Mouse (Mus musculus): Measurements from ENCODE around the gene Rapgef4. TPM values are rescaled to one million over a fixed set of nuclear protein-coding genes. Genes with fewer than 3 reads are reported as not detected.
A peak's percentile ranks its signal among the peaks of the same experiment; 100 is the strongest.

Rapgef4 gene
- total and polyA plus RNA-seq, 2 experiments from 2014 or later: 27.0 to 58.7 TPM

DNA sequence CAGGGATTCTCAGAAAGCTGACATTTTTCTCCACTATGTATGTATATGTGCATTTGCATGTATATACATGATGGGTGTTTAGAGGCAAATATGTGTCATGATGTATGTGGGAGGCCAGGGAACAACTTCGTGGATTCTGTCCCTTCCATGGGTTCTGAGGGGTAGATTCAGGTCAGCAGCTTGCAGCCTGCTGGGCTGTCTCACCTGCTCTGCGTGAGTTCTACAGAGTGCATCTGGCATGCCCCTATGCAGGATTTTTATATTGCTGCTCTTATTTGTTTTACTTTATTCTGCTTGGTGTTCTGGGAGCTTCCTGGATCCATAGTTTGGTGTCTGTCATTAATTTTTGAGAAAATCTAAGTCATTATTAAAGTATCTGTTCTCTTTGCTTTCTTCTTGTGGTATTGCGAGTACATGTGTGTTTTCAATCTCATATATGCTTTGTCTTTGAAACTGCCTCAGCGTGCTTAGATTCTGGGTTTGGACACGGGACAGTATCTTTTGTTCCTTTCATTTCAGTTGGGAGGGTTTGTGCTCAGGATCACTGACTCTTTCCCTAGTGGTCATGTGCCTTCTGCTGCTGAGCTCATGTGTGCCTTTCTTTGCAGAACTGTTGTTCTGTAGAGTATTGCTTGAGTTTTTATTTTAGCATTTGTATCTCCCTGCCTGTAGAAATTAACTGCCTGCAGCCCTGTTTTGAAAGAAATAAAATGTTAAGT lies 184.3 kb downstream of the Rapgef4 start:
- WGBS: 80% methylated on average over 5 of the region's 5 CpGs
- no peak overlapping the region for H3K27ac ChIP-seq (ENCODE audit: low read depth, low read length)
- ATAC-seq (no peak), DNase-seq (no peak)
- H3K4me2 ChIP-seq (ENCODE audit: low read depth): no peak overlapping the region
- H3K4me3 ChIP-seq (ENCODE audit: low read depth, low read length): no peak overlapping the region
- no peaks in the 10 kb centered on the region for H3K4me1 ChIP-seq (ENCODE audit: insufficient read depth)
- TF ChIP-seq CTCF (IDR thresholded peaks at IDR 0.05; ENCODE audit: low read depth): no peak
- H3K36me3 ChIP-seq (ENCODE audit: insufficient read depth): no peaks in the 10 kb centered on the region
- H3K9me3 ChIP-seq (ENCODE audit: low read length): no peaks in the 10 kb centered on the region
- no peaks in the 10 kb centered on the region for H3K27me3 ChIP-seq (ENCODE audit: insufficient read depth, low read length)
- no peak overlapping the region for H3K9ac ChIP-seq

DNA sequence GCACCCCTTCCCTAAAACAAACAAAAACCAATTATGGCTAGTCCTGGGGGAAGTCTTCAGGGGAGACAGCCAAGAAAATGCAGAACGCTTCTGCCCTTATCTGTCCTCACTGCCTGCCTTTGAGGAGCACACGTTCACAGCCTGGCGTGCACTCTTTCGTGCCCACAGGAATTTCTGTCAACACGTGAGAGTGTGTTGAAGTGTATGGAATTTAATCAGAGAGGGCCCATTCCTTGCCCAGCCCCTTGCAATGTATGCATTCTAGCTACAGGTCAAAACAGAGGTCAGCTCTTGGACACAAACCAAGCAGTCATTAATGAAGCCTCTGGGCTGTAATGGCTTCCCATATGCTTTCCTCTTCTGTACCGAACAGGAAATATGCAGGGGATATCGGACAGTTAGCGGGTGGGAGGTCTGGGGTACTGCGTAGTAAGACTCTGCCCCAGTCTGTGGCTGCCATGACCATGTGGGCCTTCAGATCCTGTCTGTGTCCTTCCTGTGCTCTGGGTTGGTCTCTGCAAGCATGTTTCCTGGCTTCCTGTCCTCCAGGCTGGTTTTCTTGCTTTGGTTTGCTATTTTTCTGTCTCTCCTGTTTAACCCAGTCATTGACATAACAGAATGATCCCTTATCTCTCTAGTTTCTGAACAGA lies 188.5 kb downstream of the Rapgef4 start:
- Histone ChIP-seq H3K27me3 (ENCODE audit: insufficient read depth, low read length) (no peaks in the 10 kb centered on the region), H3K4me3 (ENCODE audit: low read depth, low read length) (no peak overlapping the region), H3K9ac (no peak overlapping the region), H3K36me3 (ENCODE audit: insufficient read depth) (no peaks in the 10 kb centered on the region), H3K4me1 (ENCODE audit: insufficient read depth) (no peaks in the 10 kb centered on the region), H3K27ac (ENCODE audit: low read depth, low read length) (no peak overlapping the region), H3K9me3 (ENCODE audit: low read length) (no peaks in the 10 kb centered on the region), H3K4me2 (ENCODE audit: low read depth) (no peak overlapping the region)
- WGBS: 64% methylated on average over 9 of the region's 9 CpGs
- no peak for TF ChIP-seq CTCF (IDR thresholded peaks at IDR 0.05; ENCODE audit: low read depth)
- DNase-seq (no peak), ATAC-seq (no peak)

DNA sequence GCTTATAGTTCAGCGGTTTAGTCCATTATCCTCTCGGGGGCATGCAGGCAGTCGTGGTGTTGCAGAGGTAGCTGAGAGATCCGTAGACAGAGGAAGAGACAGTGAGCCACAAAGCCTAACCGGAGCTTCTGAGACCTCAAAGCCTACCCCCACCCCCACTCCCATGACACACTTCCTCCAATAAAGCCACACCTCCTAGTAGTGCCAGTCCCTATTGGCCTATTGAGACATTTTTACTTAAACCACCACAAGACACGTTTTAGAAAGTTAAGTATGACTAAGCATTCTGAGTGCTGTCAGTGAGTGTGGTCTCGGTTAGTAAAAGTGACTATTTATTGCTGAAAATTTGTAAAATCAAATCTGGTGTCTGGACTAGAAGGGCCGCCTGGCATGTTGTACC lies 189.5 kb downstream of the Rapgef4 start:
- ATAC-seq: no peak
- DNase-seq: no peak
- no peaks in the 10 kb centered on the region for H3K36me3 ChIP-seq (ENCODE audit: insufficient read depth)
- H3K4me2 ChIP-seq (ENCODE audit: low read depth): no peak overlapping the region
- 88% methylated on average over 8 of the region's 8 CpGs for WGBS
- H3K4me3 ChIP-seq (ENCODE audit: low read depth, low read length): no peak overlapping the region
- no peak overlapping the region for H3K27ac ChIP-seq (ENCODE audit: low read depth, low read length)
- no peaks in the 10 kb centered on the region for H3K4me1 ChIP-seq (ENCODE audit: insufficient read depth)
- no peak overlapping the region for H3K9ac ChIP-seq
- TF ChIP-seq CTCF (IDR thresholded peaks at IDR 0.05; ENCODE audit: low read depth): no peak
- no peaks in the 10 kb centered on the region for H3K9me3 ChIP-seq (ENCODE audit: low read length)
- no peaks in the 10 kb centered on the region for H3K27me3 ChIP-seq (ENCODE audit: insufficient read depth, low read length)

DNA sequence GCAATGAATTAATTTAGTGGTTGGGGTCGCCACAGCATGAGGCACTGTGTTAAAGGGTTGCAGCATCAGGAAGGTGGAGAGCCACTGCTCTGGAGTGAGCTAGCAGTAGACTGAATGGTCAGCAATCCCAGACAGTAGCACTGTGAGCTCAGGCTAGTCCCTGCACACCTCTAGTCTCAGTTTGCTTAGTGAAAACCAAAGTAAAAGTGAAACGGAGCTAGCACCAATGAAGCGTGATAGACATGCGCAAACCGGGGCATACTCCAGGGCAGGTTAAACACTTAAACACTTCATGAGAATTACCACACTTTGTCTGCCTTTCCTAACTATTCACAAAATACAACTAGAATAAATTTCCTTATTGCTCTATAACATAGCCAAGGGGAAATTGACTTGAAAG lies 190.2 kb downstream of the Rapgef4 start:
- no peak for TF ChIP-seq CTCF (IDR thresholded peaks at IDR 0.05; ENCODE audit: low read depth)
- Histone ChIP-seq H3K9ac (no peak overlapping the region), H3K36me3 (ENCODE audit: insufficient read depth) (no peaks in the 10 kb centered on the region), H3K4me2 (ENCODE audit: low read depth) (no peak overlapping the region), H3K27ac (ENCODE audit: low read depth, low read length) (no peak overlapping the region), H3K9me3 (ENCODE audit: low read length) (no peaks in the 10 kb centered on the region), H3K27me3 (ENCODE audit: insufficient read depth, low read length) (no peaks in the 10 kb centered on the region), H3K4me1 (ENCODE audit: insufficient read depth) (no peaks in the 10 kb centered on the region), H3K4me3 (ENCODE audit: low read depth, low read length) (no peak overlapping the region)
- 87% methylated on average over 5 of the region's 5 CpGs for WGBS
- no peak for DNase-seq
- ATAC-seq: no peak

DNA sequence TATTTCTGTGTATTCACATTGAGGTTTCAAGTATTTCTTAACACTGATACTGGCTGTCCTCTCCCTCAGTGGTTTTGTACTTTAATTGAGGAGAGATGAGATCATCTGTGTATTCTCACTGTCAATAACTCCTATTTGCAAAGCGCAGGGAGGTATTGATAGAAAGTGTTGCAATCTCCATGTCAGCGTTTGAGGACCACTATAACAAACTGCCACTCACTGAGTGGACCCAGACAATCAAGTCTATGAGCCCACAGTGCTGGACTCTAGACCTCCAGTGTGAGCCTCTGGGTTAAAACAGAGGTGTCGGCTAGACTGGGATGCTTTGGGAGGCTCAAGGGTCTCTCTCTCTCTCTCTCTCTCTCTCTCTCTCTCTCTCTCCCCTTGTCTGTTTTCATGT lies 192.0 kb downstream of the Rapgef4 start:
- WGBS: 64% methylated on average over 3 of the region's 3 CpGs
- H3K4me3 ChIP-seq (ENCODE audit: low read depth, low read length): no peak overlapping the region
- no peaks in the 10 kb centered on the region; the same call in 1 of the 2 replicates for H3K27me3 ChIP-seq (ENCODE audit: insufficient read depth, low read length)
- no peak overlapping the region for H3K27ac ChIP-seq (ENCODE audit: low read depth, low read length)
- DNase-seq: no peak
- no peak overlapping the region for H3K9ac ChIP-seq
- H3K9me3 ChIP-seq (ENCODE audit: low read length): no peaks in the 10 kb centered on the region
- ATAC-seq: no peak
- no peak for TF ChIP-seq CTCF (IDR thresholded peaks at IDR 0.05; ENCODE audit: low read depth)
- no peak overlapping the region for H3K4me2 ChIP-seq (ENCODE audit: low read depth)
- no peaks in the 10 kb centered on the region for H3K4me1 ChIP-seq (ENCODE audit: insufficient read depth)
- H3K36me3 ChIP-seq (ENCODE audit: insufficient read depth): no peaks in the 10 kb centered on the region

DNA sequence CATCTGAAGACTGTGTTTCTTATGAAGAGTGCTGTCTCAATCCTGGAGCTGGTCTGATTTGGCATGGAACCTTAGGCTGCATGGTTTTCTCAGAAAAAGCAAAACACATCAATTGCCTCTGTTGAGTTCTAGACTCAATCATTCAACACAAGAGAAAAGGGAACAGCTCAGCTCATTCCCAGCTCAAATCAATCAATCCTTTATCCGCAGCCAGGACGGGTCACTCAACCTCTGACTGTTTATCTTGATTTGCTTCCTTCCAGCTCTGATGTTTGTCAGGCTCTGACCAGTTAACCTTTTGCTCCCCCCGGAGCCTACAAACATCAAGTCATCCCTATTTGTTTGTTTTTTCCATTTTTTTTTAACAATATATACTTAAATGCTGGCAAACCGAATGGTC lies 192.8 kb downstream of the Rapgef4 start:
- DNase-seq (no peak), ATAC-seq (no peak)
- no peak overlapping the region for H3K4me2 ChIP-seq (ENCODE audit: low read depth)
- no peak overlapping the region for H3K9ac ChIP-seq
- H3K4me3 ChIP-seq (ENCODE audit: low read depth, low read length): no peak overlapping the region
- no peaks in the 10 kb centered on the region for H3K4me1 ChIP-seq (ENCODE audit: insufficient read depth)
- no peaks in the 10 kb centered on the region for H3K9me3 ChIP-seq (ENCODE audit: low read length)
- H3K27ac ChIP-seq (ENCODE audit: low read depth, low read length): no peak overlapping the region
- no peak for TF ChIP-seq CTCF (IDR thresholded peaks at IDR 0.05; ENCODE audit: low read depth)
- no peaks in the 10 kb centered on the region for H3K36me3 ChIP-seq (ENCODE audit: insufficient read depth)
- H3K27me3 ChIP-seq (ENCODE audit: insufficient read depth, low read length): no peaks in the 10 kb centered on the region; the same call in 1 of the 2 replicates
- 82% methylated on average over 4 of the region's 4 CpGs for WGBS

DNA sequence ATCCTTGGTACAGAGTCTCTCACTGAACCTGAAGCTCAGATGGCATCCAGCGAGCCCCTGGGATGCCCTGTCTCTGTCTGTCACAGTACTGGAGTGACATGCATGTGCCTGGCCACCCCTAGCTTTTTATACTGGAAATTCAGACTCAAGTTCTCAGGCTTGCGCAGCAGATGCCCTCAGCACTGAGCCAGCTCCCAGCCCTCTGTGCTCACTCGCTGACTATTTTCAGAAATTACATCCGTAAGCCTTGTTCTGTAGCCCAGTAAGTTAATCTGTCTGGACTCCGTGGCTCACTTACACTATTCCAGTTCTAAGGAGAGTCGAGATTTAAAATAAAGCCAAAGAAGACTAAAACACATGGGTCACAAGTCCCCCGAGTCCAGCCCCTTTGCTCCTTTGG lies 194.5 kb downstream of the Rapgef4 start:
- WGBS: 61% methylated on average over 7 of the region's 7 CpGs
- no peak for TF ChIP-seq CTCF (IDR thresholded peaks at IDR 0.05; ENCODE audit: low read depth)
- no peaks in the 10 kb centered on the region for H3K9me3 ChIP-seq (ENCODE audit: low read length)
- no peak overlapping the region for H3K27ac ChIP-seq (ENCODE audit: low read depth, low read length)
- no peak overlapping the region for H3K4me3 ChIP-seq (ENCODE audit: low read depth, low read length)
- no peak overlapping the region for H3K9ac ChIP-seq
- DNase-seq (peak; percentile 41), ATAC-seq (peak; percentile 40)
- no peak overlapping the region for H3K4me2 ChIP-seq (ENCODE audit: low read depth)
- no peaks in the 10 kb centered on the region; the same call in 1 of the 2 replicates for H3K27me3 ChIP-seq (ENCODE audit: insufficient read depth, low read length)
- no peaks in the 10 kb centered on the region for H3K4me1 ChIP-seq (ENCODE audit: insufficient read depth)
- no peaks in the 10 kb centered on the region for H3K36me3 ChIP-seq (ENCODE audit: insufficient read depth)
